Mouse (Mus musculus): Measurements from ENCODE around the gene Hsp90ab1.

Gene Hsp90ab1

GRCm38 (mm10) chr17:45573087-45573779 lies at the start of gene Hsp90ab1:
TSS of gene Hsp90ab1 (minus strand) at chr17:45573271.
- peak; percentile 97 for DNase-seq

- DNase-seq, result no peak
Observed at GRCm38 (mm10) chr17:45619386-45620256, 46.5 kb upstream of the Hsp90ab1 start.

GRCm38 (mm10) chr17:45618941-45619385 lies 45.9 kb upstream of the Hsp90ab1 start:
- DNase-seq, result peak; percentile 59

- DNase-seq, result no peak
Observed at GRCm38 (mm10) chr17:45617655-45618054, 44.6 kb upstream of the Hsp90ab1 start.

GRCm38 (mm10) chr17:45616679-45617078 lies 43.6 kb upstream of the Hsp90ab1 start:
- DNase-seq, result no peak

GRCm38 (mm10) chr17:45616046-45616650 lies 43.1 kb upstream of the Hsp90ab1 start:
- no peak for DNase-seq

GRCm38 (mm10) chr17:45612921-45613320 lies 39.9 kb upstream of the Hsp90ab1 start:
- no peak for DNase-seq

GRCm38 (mm10) chr17:45612008-45612407 lies 38.9 kb upstream of the Hsp90ab1 start:
- no peak for DNase-seq

GRCm38 (mm10) chr17:45610144-45610866 lies 37.2 kb upstream of the Hsp90ab1 start:
- DNase-seq, result no peak

GRCm38 (mm10) chr17:45608396-45608795 lies 35.3 kb upstream of the Hsp90ab1 start:
- no peak for DNase-seq

- no peak for DNase-seq
Observed at GRCm38 (mm10) chr17:45606992-45607879, 34.2 kb upstream of the Hsp90ab1 start.

- no peak for DNase-seq
Observed at GRCm38 (mm10) chr17:45602984-45603383, 29.9 kb upstream of the Hsp90ab1 start.

- DNase-seq, result peak; percentile 78
Observed at GRCm38 (mm10) chr17:45601877-45602304, 28.8 kb upstream of the Hsp90ab1 start, which contains the start of gene Mymx. TSS of gene Mymx (minus strand) at chr17:45602102.

GRCm38 (mm10) chr17:45601325-45601724 lies 28.3 kb upstream of the Hsp90ab1 start:
- DNase-seq, result no peak

- no peak for DNase-seq
Observed at GRCm38 (mm10) chr17:45600267-45600666, 27.2 kb upstream of the Hsp90ab1 start.

- peak; percentile 76 for DNase-seq
Observed at GRCm38 (mm10) chr17:45599446-45600242, 26.6 kb upstream of the Hsp90ab1 start, which contains the start of gene Slc29a1. TSS of gene Slc29a1 (minus strand) at chr17:45599606.

- no peak for DNase-seq
Observed at GRCm38 (mm10) chr17:45598891-45599290, 25.8 kb upstream of the Hsp90ab1 start.

GRCm38 (mm10) chr17:45598376-45598775 lies 25.3 kb upstream of the Hsp90ab1 start:
- DNase-seq, result no peak

GRCm38 (mm10) chr17:45597787-45598186 lies 24.7 kb upstream of the Hsp90ab1 start:
- DNase-seq, result no peak

GRCm38 (mm10) chr17:45596631-45597396 lies 23.7 kb upstream of the Hsp90ab1 start:
- peak; percentile 83 for DNase-seq
